In the genomic region with DNA sequence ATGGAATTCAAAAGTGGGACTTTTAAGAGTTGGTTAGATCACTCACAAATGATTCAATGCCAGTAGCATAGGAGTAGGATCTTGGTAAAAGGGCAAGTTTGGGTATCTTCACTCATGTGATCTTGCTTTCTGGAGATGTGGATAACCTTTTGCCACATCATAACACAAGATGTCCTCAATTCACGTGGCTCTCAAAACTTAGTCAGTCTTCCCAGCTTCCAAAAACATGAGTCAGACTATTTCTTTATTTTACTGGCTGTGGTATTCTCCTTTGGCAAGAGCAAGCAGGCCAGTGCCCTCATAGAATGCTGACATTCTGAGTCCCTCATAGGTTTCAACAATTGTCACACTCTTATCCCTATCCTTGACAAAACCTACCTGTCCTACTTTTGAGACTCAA, we compare ENCODE assay signal across 16 mouse cellular contexts.
"Had no signal": no experiment of that assay in that cellular context is flagged by ENCODE, and none has a peak within 500 bp of the region (broad histone marks: within the 10 kb centered on the region; RNA-seq: fewer than 3 reads in every experiment).

No protein-coding gene starts in this region.

- H3K27ac ChIP-seq: limb, embryonic 10.5 days; limb, embryonic 13.5 days; liver, embryonic 12.5 days; liver, embryonic 15.5 days; lung, embryonic 15.5 days had no signal

- H3K4me3 ChIP-seq: limb, embryonic 10.5 days; limb, embryonic 13.5 days; liver, embryonic 12.5 days; liver, embryonic 15.5 days; lung, embryonic 15.5 days; megakaryocyte, embryonic 14.5 days had no signal

- DNase-seq: kidney, postnatal 14 days; kidney, postnatal 4 days; liver; lung, adult 18-20 months; lung, postnatal 10 days; lung, postnatal 36 days; midbrain, embryonic 14.5 days; thymus, adult 18-20 months; thymus, postnatal 36 days had no signal

- H3K9me3 ChIP-seq: limb, embryonic 10.5 days; limb, embryonic 13.5 days; liver, embryonic 12.5 days; liver, embryonic 15.5 days; lung, embryonic 15.5 days; megakaryocyte, embryonic 14.5 days had no signal

- H3K27me3 ChIP-seq: limb, embryonic 13.5 days; liver, embryonic 12.5 days; liver, embryonic 15.5 days; lung, embryonic 15.5 days; megakaryocyte, embryonic 14.5 days had no signal

- H3K36me3 ChIP-seq: limb, embryonic 10.5 days; limb, embryonic 13.5 days; liver, embryonic 12.5 days; liver, embryonic 15.5 days; lung, embryonic 15.5 days had no signal

- H3K4me1 ChIP-seq: lung, embryonic 15.5 days had no signal

- H3K4me2 ChIP-seq: limb, embryonic 13.5 days; liver, embryonic 12.5 days; liver, embryonic 15.5 days; lung, embryonic 15.5 days; midbrain, embryonic 11.5 days had no signal

- ATAC-seq: liver, embryonic 12.5 days had no signal

- H3K9ac ChIP-seq: limb, embryonic 13.5 days; liver, embryonic 12.5 days; liver, embryonic 15.5 days; lung, embryonic 15.5 days had no signal
